Mouse (Mus musculus): Measurements from ENCODE around the gene Usp2.

- TF ChIP-seq MAX (IDR thresholded peaks at IDR 0.05; ENCODE audit: low read length) (no peak), HCFC1 (IDR thresholded peaks at IDR 0.05; ENCODE audit: low read depth, low read length) (no peak), EP300 (IDR thresholded peaks at IDR 0.05; ENCODE audit: low read length) (no peak), ZNF384 (IDR thresholded peaks at IDR 0.05; ENCODE audit: low read depth, low read length) (no peak), MYC (IDR thresholded peaks at IDR 0.05; ENCODE audit: low read depth, low read length) (no peak), ZKSCAN1 (IDR thresholded peaks at IDR 0.05; ENCODE audit: borderline replicate concordance, low read depth, low read length) (no peak), MAZ (IDR thresholded peaks at IDR 0.05; ENCODE audit: low read depth, low read length) (no peak)
Observed at GRCm38 (mm10) chr9:44107110-44107509, 40.3 kb downstream of the Usp2 start, which contains the start of gene C1qtnf5.

Data from CH12.LX (cell line).